Mouse (Mus musculus) midbrain, embryonic 10.5 days (tissue): ENCODE results near the gene Gcsh. TPM values are rescaled to one million over a fixed set of nuclear protein-coding genes. Genes with fewer than 3 reads are reported as not detected.

ENCODE experiments used
- DNase-seq: peaks from one replicate; pipeline ENCODE4 v3.0.0-alpha.2; 2017; ENCODE audit warnings: low spot score
- H3K27ac ChIP-seq: fragments of 300-500 bp; sonication (generic); replicated peaks from 2 replicates; pipeline ENCODE4 v1.5.1; 2016; ENCODE audit warnings: mild to moderate bottlenecking
- H3K27me3 ChIP-seq: fragments of 300-500 bp; sonication (generic); 2 replicates; pipeline ENCODE4 v1.6.1; 2016; ENCODE audit warnings: low read depth, mild to moderate bottlenecking; ENCODE audit not compliant: poor library complexity, severe bottlenecking
- H3K36me3 ChIP-seq: fragments of 300-500 bp; sonication (generic); 2 replicates; pipeline ENCODE4 v1.6.1; 2016; ENCODE audit warnings: mild to moderate bottlenecking, moderate library complexity
- H3K4me1 ChIP-seq: fragments of 300-500 bp; sonication (generic); 2 replicates; pipeline ENCODE4 v1.6.1; 2016
- H3K4me3 ChIP-seq: fragments of 300-500 bp; sonication (generic); 2 replicates; pipeline ENCODE4 v1.5.1; 2016; ENCODE audit warnings: mild to moderate bottlenecking, moderate library complexity
- H3K9me3 ChIP-seq: fragments of 300-500 bp; sonication (generic); replicated peaks from 2 replicates; pipeline ENCODE4 v1.6.1; 2016; ENCODE audit warnings: mild to moderate bottlenecking
- WGBS: fragments of 180-500 bp; shearing (Covaris S2); methylation state at CpG from one replicate; pipeline ENCODE4 v1.1.7; 2016; 5-methylcytosine and 5-hydroxymethylcytosine counted together
- polyA plus RNA-seq: library from polyadenylated mRNA; unstranded; fragments of >200 nt; fragmentation: Nextera tagmentation; extraction: Ambion mirVana; gene quantifications from 2 replicates; pipeline ENCODE4 v1.2.1, GENCODE M21; 2016

Gene Gcsh
- polyA plus RNA-seq, 1 experiment from 2014 or later = 194 TPM

GRCm38 (mm10) chr8:116934976-116935375 is 58.4 kb downstream of the Gcsh start:
- H3K4me1 ChIP-seq = peaks cover 6% of the 10 kb centered on the region; the same call in 1 of the 2 replicates
- H3K9me3 ChIP-seq = no peaks in the 10 kb centered on the region
- H3K27ac ChIP-seq = no peak overlapping the region
- peaks cover 98% of the 10 kb centered on the region for H3K36me3 ChIP-seq
- WGBS = 91% methylated on average over 4 of the region's 4 CpGs
- no peak for DNase-seq
- no peak overlapping the region for H3K4me3 ChIP-seq
- no peaks in the 10 kb centered on the region for H3K27me3 ChIP-seq

Other genes starting within 250 kb of the Gcsh start
- gene Cmc2, start 72.1 kb downstream of the Gcsh start, polyA plus RNA-seq = 74.6 and 81.5 TPM in 2 replicates
- gene Cenpn, start 71.8 kb downstream of the Gcsh start, polyA plus RNA-seq = 61.5 and 71.6 TPM in 2 replicates
- 12.6 and 15.3 TPM in 2 replicates for gene Atmin, start 50.1 kb downstream of the Gcsh start, polyA plus RNA-seq
- gene 1700030J22Rik, start 14.6 kb downstream of the Gcsh start, polyA plus RNA-seq = 2.8 and 3.6 TPM in 2 replicates
- 0.05 TPM in 1 of 2 replicates, not detected in the other for gene Pkd1l2, start 88.9 kb upstream of the Gcsh start, polyA plus RNA-seq
- gene Bco1, start 102.3 kb upstream of the Gcsh start, polyA plus RNA-seq = 0.05 and 0.10 TPM in 2 replicates
- 2.3 and 2.4 TPM in 2 replicates for gene Gan, start 164.6 kb upstream of the Gcsh start, polyA plus RNA-seq